Mouse (Mus musculus): ENCODE measurements around the gene Htt.

DNA sequence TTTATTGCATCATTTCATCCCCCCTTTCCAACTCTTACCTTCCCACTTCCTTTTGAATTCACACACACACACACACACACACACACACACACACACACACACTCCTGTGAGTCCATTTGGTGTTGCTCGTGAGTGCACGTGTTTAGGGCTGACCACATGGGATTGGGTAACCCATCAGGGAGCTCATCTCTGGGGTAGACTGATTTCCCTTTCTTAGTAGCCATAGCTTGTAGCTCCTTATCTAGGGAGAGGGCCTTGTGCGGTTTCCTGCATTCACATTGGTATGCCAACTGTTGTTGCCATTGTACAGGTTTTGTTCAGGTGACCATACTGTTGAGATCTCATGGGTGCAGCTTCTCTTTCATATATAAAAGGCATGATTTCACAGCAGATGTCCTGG is 181.9 kb downstream of the Htt start:
- TF ChIP-seq EP300 (IDR thresholded peaks at IDR 0.05) (no peak), CTCF (IDR thresholded peaks at IDR 0.05) (no peak)

Measured in lung, postnatal 0 days (tissue).